Comparison of ENCODE assay signal across 25 mouse cellular contexts in genomic region chr1:185662336-185662735, GRCm38 (mm10).
A peak's percentile ranks its signal among the peaks of the same experiment; 100 is the strongest.
DNase-seq lines count a peak whose midpoint lies in the region; ATAC-seq and TF ChIP-seq lines count a peak whose summit lies in the region.
"Had no signal": no experiment of that assay in that cellular context is flagged by ENCODE, and none has a peak within 500 bp of the region (broad histone marks: within the 10 kb centered on the region; RNA-seq: fewer than 3 reads in every experiment).

No protein-coding gene starts in this region.

- H3K4me2 ChIP-seq in kidney, embryonic 15.5 days, result no peak overlapping the region
- no peak overlapping the region for H3K4me2 ChIP-seq in liver, embryonic 12.5 days
- H3K4me2 ChIP-seq: embryonic facial prominence, embryonic 12.5 days; forebrain, embryonic 13.5 days had no signal

- no peaks in the 10 kb centered on the region for H3K79me2 ChIP-seq in liver, adult 2 months (ENCODE audit: control insufficient read depth, insufficient read depth, low read length)

- no peaks in the 10 kb centered on the region for H3K36me3 ChIP-seq in kidney, embryonic 15.5 days
- H3K36me3 ChIP-seq in liver, adult 2 months (ENCODE audit: control insufficient read depth, insufficient read depth, low read length), result no peaks in the 10 kb centered on the region
- no peaks in the 10 kb centered on the region for H3K36me3 ChIP-seq in liver, embryonic 12.5 days
- H3K36me3 ChIP-seq: embryonic facial prominence, embryonic 10.5 days; embryonic facial prominence, embryonic 12.5 days; G1E had no signal

- 69% methylated on average over 3 of the region's 3 CpGs for WGBS in kidney, embryonic 15.5 days
- 71% methylated on average over 3 of the region's 3 CpGs for WGBS in liver, adult 2 months
- WGBS in liver, embryonic 12.5 days (ENCODE audit: insufficient replicate concordance), result 64% methylated on average over 3 of the region's 3 CpGs

- TF ChIP-seq POLR2A in liver, adult 2 months (IDR thresholded peaks at IDR 0.05; ENCODE audit: extremely low read depth, insufficient read depth, low read length), result no peak

- no peak overlapping the region for H3K9ac ChIP-seq in kidney, embryonic 15.5 days
- H3K9ac ChIP-seq in liver, adult 2 months (ENCODE audit: low read depth, low read length), result no peak overlapping the region
- no peak overlapping the region for H3K9ac ChIP-seq in liver, embryonic 12.5 days
- H3K9ac ChIP-seq: embryonic facial prominence, embryonic 12.5 days; forebrain, embryonic 13.5 days had no signal

- H3K27me3 ChIP-seq in kidney, embryonic 15.5 days, result no peaks in the 10 kb centered on the region
- no peaks in the 10 kb centered on the region for H3K27me3 ChIP-seq in liver, adult 2 months (ENCODE audit: control insufficient read depth, insufficient read depth, low read length)
- H3K27me3 ChIP-seq in liver, embryonic 12.5 days (replicated peaks), result no peaks in the 10 kb centered on the region
- H3K27me3 ChIP-seq: CH12.LX; embryonic facial prominence, embryonic 12.5 days; forebrain, embryonic 13.5 days; Patski had no signal

- TF ChIP-seq CTCF in liver, adult 2 months (IDR thresholded peaks at IDR 0.05; ENCODE audit: low read depth, low read length), result no peak

- H3K4me1 ChIP-seq in kidney, embryonic 15.5 days, result no peaks in the 10 kb centered on the region
- H3K4me1 ChIP-seq in liver, adult 2 months (ENCODE audit: control insufficient read depth, insufficient read depth, low read length), result no peaks in the 10 kb centered on the region
- no peaks in the 10 kb centered on the region for H3K4me1 ChIP-seq in liver, embryonic 12.5 days
- H3K4me1 ChIP-seq: forebrain, embryonic 13.5 days had no signal

- H3K27ac ChIP-seq in kidney, embryonic 15.5 days, result no peak overlapping the region
- H3K27ac ChIP-seq in liver, adult 2 months (replicated peaks; ENCODE audit: insufficient read depth, low read depth, low read length), result no peak overlapping the region
- no peak overlapping the region for H3K27ac ChIP-seq in liver, embryonic 12.5 days
- H3K27ac ChIP-seq: embryonic facial prominence, embryonic 10.5 days; embryonic facial prominence, embryonic 12.5 days; forebrain, embryonic 13.5 days had no signal

- no peak for ATAC-seq in kidney, embryonic 15.5 days (replicated peaks; ENCODE audit: low FRiP score)
- no peak for ATAC-seq in liver, embryonic 12.5 days
- ATAC-seq: activated CD4-positive, CD25-positive, alpha-beta regulatory T cell, adult 4 months; CD4-positive, CD25-positive, alpha-beta regulatory T cell, adult 4 months; forebrain, embryonic 13.5 days; Patski had no signal

- H3K9me3 ChIP-seq in kidney, embryonic 15.5 days (replicated peaks), result no peaks in the 10 kb centered on the region
- H3K9me3 ChIP-seq in liver, embryonic 12.5 days (replicated peaks), result no peaks in the 10 kb centered on the region
- H3K9me3 ChIP-seq: embryonic facial prominence, embryonic 10.5 days; embryonic facial prominence, embryonic 12.5 days; forebrain, embryonic 13.5 days; G1E had no signal

- peak; percentile 89 for DNase-seq in heart, adult 11 months
- DNase-seq in heart, postnatal 4 days, result no peak
- DNase-seq in kidney, adult 18-20 months, result peak; percentile 5
- DNase-seq in kidney, postnatal 14 days, result no peak
- peak; percentile 8 to 50 for DNase-seq in kidney, adult 8-10 months
- peak; percentile 5 for DNase-seq in liver, adult 2 months (ENCODE audit: extremely low read depth, low read depth, low spot score)
- DNase-seq: adrenal gland, adult 8-10 months; adrenal gland, postnatal 14 days; adrenal gland, postnatal 36 days; B cell, adult 2 months; cerebellum, adult 11-12 months; cerebellum, adult 2 months; cerebellum, adult 9-10 months; cerebellum, postnatal 10 days; cerebellum, postnatal 25 days had no signal

- no peak overlapping the region for H3K4me3 ChIP-seq in kidney, embryonic 15.5 days (replicated peaks)
- H3K4me3 ChIP-seq in liver, adult 2 months (ENCODE audit: insufficient read depth, low read depth, low read length), result no peak overlapping the region
- no peak overlapping the region for H3K4me3 ChIP-seq in liver, embryonic 12.5 days
- H3K4me3 ChIP-seq: embryonic facial prominence, embryonic 10.5 days; embryonic facial prominence, embryonic 12.5 days; forebrain, embryonic 13.5 days had no signal

Comparison
In these comparisons a context has a peak if more than half of its experiments do, and no peak if none do; other contexts are left out.
1. DNase-seq: peak in heart, adult 11 months (single experiment), kidney, adult 18-20 months (single experiment), kidney, adult 8-10 months (2 of 2) and liver, adult 2 months (single experiment); none in heart, postnatal 4 days (single experiment) and kidney, postnatal 14 days (single experiment).